Mouse (Mus musculus) layer of hippocampus, adult 9-11 months (tissue): Measurements from ENCODE around the gene Capza2.

Experiments
- DNase-seq: peaks from one replicate; pipeline ENCODE4 v3.0.0; 2022

The Capza2 gene

GRCm38 (mm10) chr6:17635615-17636284, at the start of gene Capza2:
Capza2 (plus strand) TSS chr6:17636234.
- peak; percentile 79 for DNase-seq

DNA sequence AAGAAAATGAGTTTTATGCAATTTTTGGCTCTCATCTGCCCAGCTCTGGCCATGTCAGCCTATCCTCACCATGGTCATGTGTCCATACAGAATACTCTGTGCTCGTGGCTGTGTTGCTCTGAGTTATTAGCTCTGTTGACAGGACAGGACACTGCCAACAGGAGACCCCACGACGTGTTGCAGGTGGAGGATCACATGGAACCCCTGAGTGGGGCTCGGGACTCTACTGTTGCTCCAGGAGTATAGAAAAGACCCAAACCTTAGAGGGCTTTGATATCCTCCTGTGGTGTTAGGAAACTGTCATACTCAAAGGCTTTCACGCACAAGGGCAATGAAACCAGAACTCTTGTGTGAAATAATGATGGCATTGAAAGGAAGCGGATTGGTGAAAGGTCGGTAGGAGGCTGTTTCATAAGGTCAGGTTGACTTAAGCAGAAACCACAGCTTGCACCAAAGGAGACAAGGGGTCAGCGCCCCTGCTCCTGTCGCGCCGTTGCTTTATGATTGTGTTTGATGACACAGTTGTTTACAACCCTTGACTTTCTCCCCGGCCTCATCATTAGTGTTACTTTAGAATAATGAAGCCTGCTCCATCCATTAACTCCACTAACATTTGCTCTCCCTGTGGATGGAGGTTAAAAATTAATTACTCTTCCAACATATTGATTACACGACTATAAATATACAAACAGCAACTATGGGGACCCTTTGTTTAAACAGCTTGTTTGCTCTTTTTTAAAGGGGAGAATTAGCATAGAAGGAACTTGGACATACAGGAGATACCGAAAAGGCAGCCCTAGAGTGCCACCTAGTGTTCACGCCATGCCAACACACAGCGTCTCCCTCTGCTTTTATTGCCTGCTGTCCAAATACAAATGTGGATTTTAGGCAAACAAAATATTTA, 46.7 kb upstream of the Capza2 start:
- DNase-seq = peak; percentile 69

- no peak for DNase-seq
Observed at GRCm38 (mm10) chr6:17589953-17590627, 45.9 kb upstream of the Capza2 start.

GRCm38 (mm10) chr6:17593971-17594370, 42.1 kb upstream of the Capza2 start:
- no peak for DNase-seq

GRCm38 (mm10) chr6:17595712-17596462, 40.1 kb upstream of the Capza2 start:
- DNase-seq = no peak

- DNase-seq = no peak
Observed at GRCm38 (mm10) chr6:17599373-17599772, 36.7 kb upstream of the Capza2 start.

DNA sequence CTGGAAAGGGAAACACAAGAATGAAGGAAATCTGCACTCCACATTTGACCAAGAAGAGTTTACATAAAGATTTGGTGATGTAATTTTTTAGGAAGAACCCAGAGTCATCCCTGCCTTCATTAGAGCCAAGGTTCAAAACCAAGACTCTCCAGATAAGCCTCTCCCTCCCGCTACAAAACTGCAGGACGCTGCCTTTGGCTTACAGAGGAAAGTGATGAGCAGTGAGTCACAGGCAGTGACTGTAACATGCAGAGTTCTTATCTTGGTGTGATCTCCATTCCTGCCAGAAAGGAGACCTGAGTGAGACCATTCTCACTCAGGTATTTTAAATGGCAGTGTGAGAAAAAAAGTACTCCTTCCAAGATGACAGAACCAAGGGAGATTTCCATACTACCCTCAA, 34.5 kb upstream of the Capza2 start:
- DNase-seq = no peak

DNA sequence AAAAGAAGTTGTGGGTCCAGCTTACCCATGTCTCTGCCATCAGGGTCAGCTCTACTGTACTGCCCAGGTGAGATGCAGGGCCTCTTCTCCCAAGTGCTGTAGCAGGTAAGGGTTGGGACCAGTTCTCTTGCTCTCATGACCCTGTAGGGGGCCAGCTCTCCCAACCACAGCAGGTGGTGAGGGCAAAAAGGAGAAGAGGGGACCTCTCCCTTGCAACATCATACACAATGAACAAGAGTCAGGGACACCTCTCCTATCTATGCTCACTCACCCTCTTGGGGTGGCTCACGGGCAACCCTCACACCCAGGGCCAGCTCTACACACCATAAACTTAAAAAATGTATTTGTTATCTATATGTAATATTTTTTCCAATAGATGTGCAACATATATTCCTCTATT, 29.1 kb upstream of the Capza2 start:
- DNase-seq = no peak

GRCm38 (mm10) chr6:17611352-17612010, 24.6 kb upstream of the Capza2 start:
- peak; percentile 9 for DNase-seq

DNA sequence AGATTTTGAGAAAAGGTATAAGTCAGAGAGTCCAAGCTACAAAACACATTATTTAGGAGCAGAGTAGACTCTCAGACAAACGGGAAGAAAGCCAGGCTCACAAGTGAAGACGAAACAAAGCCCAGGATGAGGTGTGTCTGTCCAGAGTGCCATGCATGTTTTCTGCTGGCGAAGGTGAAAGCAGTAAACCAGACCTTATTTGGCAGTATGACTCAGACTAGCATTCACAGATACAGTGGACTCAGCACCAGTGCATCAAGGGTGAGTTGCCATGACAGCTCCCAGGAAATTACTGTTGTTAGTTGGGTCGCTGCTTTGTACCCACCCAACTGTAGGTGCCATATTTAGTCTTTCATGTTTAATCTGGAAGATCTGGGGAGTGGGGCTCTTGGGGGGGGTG, 23.4 kb upstream of the Capza2 start:
- DNase-seq = peak; percentile 9

GRCm38 (mm10) chr6:17620823-17621222, 15.2 kb upstream of the Capza2 start:
- DNase-seq = no peak

DNA sequence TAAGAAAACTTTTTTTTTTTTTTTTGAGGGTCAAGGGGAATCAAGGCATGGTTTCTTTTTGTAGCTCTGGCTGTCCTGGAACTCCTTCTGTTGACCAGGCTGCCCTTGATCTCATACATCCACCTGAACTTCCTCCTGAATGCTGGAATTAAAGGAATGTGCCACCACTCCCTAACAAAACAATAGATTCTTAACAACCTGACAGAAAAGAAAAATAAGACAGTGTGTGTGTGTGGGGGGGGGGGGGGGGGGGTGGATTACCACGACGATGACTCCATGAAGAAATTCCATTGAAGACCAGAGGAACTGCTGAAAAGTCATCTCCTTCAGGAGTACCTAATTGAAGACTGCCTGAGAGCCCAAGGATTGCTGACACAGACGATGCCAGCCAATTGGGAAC, 14.6 kb upstream of the Capza2 start:
- DNase-seq = no peak

- peak; percentile 67 for DNase-seq
Observed at GRCm38 (mm10) chr6:17628701-17629455, 7.2 kb upstream of the Capza2 start.

- no peak for DNase-seq
Observed at GRCm38 (mm10) chr6:17629756-17630155, 6.3 kb upstream of the Capza2 start.

GRCm38 (mm10) chr6:17631611-17632010, 4.4 kb upstream of the Capza2 start:
- DNase-seq = no peak

DNA sequence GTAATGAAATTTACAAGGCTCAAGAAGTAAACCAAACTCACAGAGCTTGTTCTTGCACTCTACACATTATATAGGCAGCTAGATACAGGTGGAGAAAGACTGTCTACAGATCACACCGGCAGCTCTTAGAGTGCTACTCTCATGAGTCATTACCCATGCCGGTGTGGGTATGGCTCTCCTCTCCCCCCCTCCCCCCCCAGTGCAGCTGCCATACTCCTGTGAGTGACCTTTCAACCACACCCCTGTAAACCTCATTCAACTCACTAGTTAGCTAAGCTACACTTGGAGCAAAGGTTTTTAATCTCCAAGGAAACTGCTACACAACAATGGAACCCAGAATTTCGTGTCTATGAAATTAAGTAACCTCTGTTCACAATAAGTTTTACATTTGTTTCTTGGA, 2.2 kb upstream of the Capza2 start:
- DNase-seq = no peak

DNA sequence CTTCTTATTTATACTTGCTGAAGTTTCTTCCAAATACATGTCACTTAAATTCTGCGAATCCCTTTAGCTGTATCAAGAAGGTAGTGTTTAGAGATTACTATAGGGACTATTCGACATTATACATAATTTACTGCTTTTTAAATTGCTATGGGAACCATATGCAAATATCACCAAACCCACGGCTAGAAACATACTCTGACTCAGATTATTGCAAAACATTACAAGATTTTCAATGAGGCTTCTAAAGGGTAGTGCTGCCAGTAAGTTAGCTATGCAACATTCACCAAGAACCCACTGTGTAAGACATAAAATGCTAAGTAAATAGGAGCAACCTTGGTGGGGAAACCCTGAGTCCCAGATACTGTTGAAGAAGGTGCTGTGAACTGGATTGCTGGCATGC, 1.0 kb upstream of the Capza2 start:
- no peak for DNase-seq

DNA sequence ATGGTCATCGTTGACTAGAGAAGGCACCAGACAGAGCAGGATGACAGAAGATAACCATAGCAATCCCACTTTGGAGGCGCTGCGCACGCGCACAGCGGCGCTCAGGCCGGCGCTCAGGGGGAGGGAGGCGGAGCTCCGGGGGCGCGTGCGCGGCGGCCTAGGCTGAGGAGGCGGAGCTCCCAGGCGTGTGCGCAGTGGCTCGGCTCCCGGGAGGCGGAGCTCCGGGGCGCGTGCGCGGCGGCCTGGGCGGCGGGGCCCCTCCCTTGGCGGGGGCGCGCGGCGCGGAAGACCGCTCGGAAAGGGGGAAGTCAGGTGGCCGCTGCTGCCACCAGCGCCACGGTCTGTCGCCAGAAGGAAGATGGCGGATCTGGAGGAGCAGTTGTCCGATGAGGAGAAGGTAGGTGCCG, 733 bp downstream of the Capza2 start:
- DNase-seq = peak; percentile 97

DNA sequence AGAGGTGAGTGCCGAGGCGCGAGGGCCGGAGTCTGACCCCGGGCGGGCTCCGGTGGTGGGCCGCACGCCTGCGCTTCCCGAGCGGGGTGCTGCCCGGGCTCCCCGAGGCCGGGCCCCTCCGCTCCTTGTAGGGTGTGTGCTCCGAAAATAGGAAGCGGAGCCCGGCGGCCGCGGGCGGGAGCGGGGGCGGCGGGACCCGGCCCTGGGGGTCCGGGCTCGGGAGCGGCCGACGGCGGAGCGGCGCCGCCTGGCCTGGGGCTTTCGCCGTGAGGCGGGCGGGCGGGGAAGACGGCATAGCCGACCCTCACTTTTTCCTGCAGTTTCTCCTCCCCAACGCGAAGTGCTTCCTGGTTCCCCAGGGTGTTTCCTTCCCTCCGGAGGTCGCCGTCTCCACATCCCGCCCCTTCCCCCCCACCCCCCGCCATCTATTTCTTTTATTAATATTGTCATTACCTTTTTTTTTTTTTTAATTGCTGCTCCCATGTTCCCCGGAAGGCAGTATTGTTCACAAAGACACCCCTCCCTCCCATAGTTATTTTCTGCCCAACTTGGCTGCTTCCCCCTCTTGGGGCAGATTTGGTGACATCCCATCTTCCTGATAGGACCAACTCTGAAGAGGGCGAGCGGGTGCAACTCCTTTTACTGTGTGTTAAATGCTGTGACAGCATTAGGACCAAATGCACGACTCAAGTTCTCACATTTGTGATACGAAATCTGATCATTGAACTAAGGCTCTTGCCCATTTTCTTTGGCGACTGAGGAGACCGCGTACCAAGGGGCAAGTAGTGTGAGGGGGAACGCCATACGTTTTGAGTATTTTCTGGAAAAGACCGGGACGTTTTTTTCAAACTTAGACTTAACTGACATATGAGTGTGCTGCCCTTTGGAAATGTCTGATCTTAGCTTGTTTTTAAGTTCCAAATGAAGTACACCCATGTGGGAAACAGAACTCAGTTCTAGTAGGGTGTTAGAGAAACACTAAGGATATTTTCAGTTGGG, 1.5 kb downstream of the Capza2 start:
- no peak for DNase-seq

GRCm38 (mm10) chr6:17640031-17640430, 4.0 kb downstream of the Capza2 start:
- no peak for DNase-seq
